Mouse (Mus musculus): Measurements from ENCODE around the gene Taldo1. TPM values are rescaled to one million over a fixed set of nuclear protein-coding genes. Genes with fewer than 3 reads are reported as not detected.

The Taldo1 gene
- polyA plus RNA-seq, 1 experiment from 2014 or later, result 272 TPM

GRCm38 (mm10) chr7:141413809-141414584 lies 22.0 kb downstream of the Taldo1 start, which contains the start of gene Gatd1:
Gene Gatd1, minus strand, starts transcription at chr7:141414136.
- peak within 1 kb of the TSS; percentile 69 for H3K9ac ChIP-seq
- peaks cover 25% of the 10 kb centered on the region for H3K36me3 ChIP-seq
- WGBS, result under 1% methylated on average over 55 of the region's 56 CpGs
- peak within 1 kb of the TSS; percentile 62 for H3K4me3 ChIP-seq
- no peaks in the 10 kb centered on the region for H3K27me3 ChIP-seq
- H3K4me2 ChIP-seq, result peak within 1 kb of the TSS; percentile 79
- H3K27ac ChIP-seq, result peak within 1 kb of the TSS; percentile 83
- peak; percentile 89 for ATAC-seq (ENCODE audit: insufficient number of reproducible peaks, low FRiP score, low TSS enrichment, low read depth)
- H3K4me1 ChIP-seq, result peaks cover 14% of the 10 kb centered on the region
- no peaks in the 10 kb centered on the region for H3K9me3 ChIP-seq

- Histone ChIP-seq H3K4me2 (no peak overlapping the region), H3K36me3 (peaks cover 3% of the 10 kb centered on the region; the same call in 1 of the 2 replicates), H3K9me3 (no peaks in the 10 kb centered on the region), H3K27ac (no peak overlapping the region), H3K4me1 (peaks cover 12% of the 10 kb centered on the region), H3K27me3 (no peaks in the 10 kb centered on the region), H3K4me3 (no peak overlapping the region), H3K9ac (no peak overlapping the region)
- ATAC-seq (ENCODE audit: insufficient number of reproducible peaks, low FRiP score, low TSS enrichment, low read depth), result no peak
- whole genome bisulfite sequencing, result 78% methylated on average over 6 of the region's 6 CpGs
These were observed 24.3 kb downstream of the Taldo1 start for GRCm38 (mm10) chr7:141416144-141416841.

- no peak for ATAC-seq (ENCODE audit: insufficient number of reproducible peaks, low FRiP score, low TSS enrichment, low read depth)
- Histone ChIP-seq H3K4me1 (peaks cover 8% of the 10 kb centered on the region), H3K36me3 (no peaks in the 10 kb centered on the region), H3K4me2 (no peak overlapping the region), H3K9me3 (no peaks in the 10 kb centered on the region), H3K9ac (no peak overlapping the region), H3K27ac (no peak overlapping the region), H3K4me3 (no peak overlapping the region), H3K27me3 (no peaks in the 10 kb centered on the region)
- 74% methylated on average over 8 of the region's 8 CpGs for WGBS
These were observed 26.0 kb downstream of the Taldo1 start for GRCm38 (mm10) chr7:141417731-141418681.

GRCm38 (mm10) chr7:141418970-141419369 lies 27.0 kb downstream of the Taldo1 start:
- H3K4me2 ChIP-seq, result no peak overlapping the region
- no peaks in the 10 kb centered on the region for H3K9me3 ChIP-seq
- no peak overlapping the region for H3K9ac ChIP-seq
- 33% methylated on average over 7 of the region's 7 CpGs for WGBS
- H3K4me1 ChIP-seq, result peaks cover 4% of the 10 kb centered on the region; the same call in 1 of the 2 replicates
- no peaks in the 10 kb centered on the region for H3K36me3 ChIP-seq
- no peak overlapping the region for H3K4me3 ChIP-seq
- ATAC-seq (ENCODE audit: insufficient number of reproducible peaks, low FRiP score, low TSS enrichment, low read depth), result no peak
- no peak overlapping the region for H3K27ac ChIP-seq
- H3K27me3 ChIP-seq, result no peaks in the 10 kb centered on the region

- WGBS, result 80% methylated on average over 9 of the region's 9 CpGs
- H3K9ac ChIP-seq, result no peak overlapping the region
These were observed 28.2 kb downstream of the Taldo1 start for GRCm38 (mm10) chr7:141420030-141420702.

GRCm38 (mm10) chr7:141423811-141424210 lies 31.8 kb downstream of the Taldo1 start:
- no peak for ATAC-seq (ENCODE audit: insufficient number of reproducible peaks, low FRiP score, low TSS enrichment, low read depth)
- no peaks in the 10 kb centered on the region for H3K27me3 ChIP-seq
- no peak overlapping the region for H3K9ac ChIP-seq
- whole genome bisulfite sequencing, result 67% methylated on average over 4 of the region's 4 CpGs
- no peak overlapping the region for H3K27ac ChIP-seq
- no peaks in the 10 kb centered on the region for H3K36me3 ChIP-seq
- H3K4me3 ChIP-seq, result no peak overlapping the region
- no peaks in the 10 kb centered on the region for H3K4me1 ChIP-seq
- H3K4me2 ChIP-seq, result no peak overlapping the region
- no peaks in the 10 kb centered on the region for H3K9me3 ChIP-seq

More at GRCm38 (mm10) chr7:141420030-141420702, 28.2 kb downstream of the Taldo1 start:
- Histone ChIP-seq H3K4me1 (no peaks in the 10 kb centered on the region), H3K27ac (no peak overlapping the region), H3K4me2 (no peak overlapping the region), H3K36me3 (no peaks in the 10 kb centered on the region), H3K9me3 (no peaks in the 10 kb centered on the region), H3K27me3 (no peaks in the 10 kb centered on the region), H3K4me3 (no peak overlapping the region)
- no peak for ATAC-seq (ENCODE audit: insufficient number of reproducible peaks, low FRiP score, low TSS enrichment, low read depth)

GRCm38 (mm10) chr7:141426948-141427730 lies 35.1 kb downstream of the Taldo1 start:
- Histone ChIP-seq H3K27ac (no peak overlapping the region), H3K36me3 (peaks cover 21% of the 10 kb centered on the region), H3K4me3 (no peak overlapping the region), H3K27me3 (no peaks in the 10 kb centered on the region), H3K9ac (no peak overlapping the region), H3K4me1 (peaks cover 11% of the 10 kb centered on the region), H3K9me3 (no peaks in the 10 kb centered on the region), H3K4me2 (no peak overlapping the region)
- no peak for ATAC-seq (ENCODE audit: insufficient number of reproducible peaks, low FRiP score, low TSS enrichment, low read depth)
- WGBS, result 82% methylated on average over 12 of the region's 12 CpGs

GRCm38 (mm10) chr7:141428701-141429100 lies 36.7 kb downstream of the Taldo1 start:
- Histone ChIP-seq H3K36me3 (peaks cover 35% of the 10 kb centered on the region), H3K4me2 (peak overlapping the region; percentile 38), H3K4me3 (peak overlapping the region; percentile 19; the same call in 1 of the 2 replicates), H3K9me3 (no peaks in the 10 kb centered on the region), H3K9ac (no peak overlapping the region), H3K27ac (no peak overlapping the region), H3K27me3 (no peaks in the 10 kb centered on the region), H3K4me1 (peaks cover 26% of the 10 kb centered on the region)
- WGBS, result 53% methylated on average over 5 of the region's 5 CpGs
- ATAC-seq (ENCODE audit: insufficient number of reproducible peaks, low FRiP score, low TSS enrichment, low read depth), result no peak

- ATAC-seq (ENCODE audit: insufficient number of reproducible peaks, low FRiP score, low TSS enrichment, low read depth), result no peak
- Histone ChIP-seq H3K4me1 (peaks cover 32% of the 10 kb centered on the region), H3K9ac (no peak within 1 kb of the TSS), H3K4me2 (peak within 1 kb of the TSS; percentile 38), H3K27me3 (no peaks in the 10 kb centered on the region), H3K9me3 (no peaks in the 10 kb centered on the region), H3K27ac (no peak within 1 kb of the TSS), H3K36me3 (peaks cover 38% of the 10 kb centered on the region), H3K4me3 (peak within 1 kb of the TSS; percentile 19)
- 3% methylated on average over 19 of the region's 19 CpGs for WGBS
These were observed 37.3 kb downstream of the Taldo1 start, which contains the start of gene Cend1 for GRCm38 (mm10) chr7:141429310-141429709. Gene Cend1, minus strand, starts transcription at chr7:141429491.

GRCm38 (mm10) chr7:141429840-141430584 lies 38.0 kb downstream of the Taldo1 start:
- no peak overlapping the region for H3K4me3 ChIP-seq
- H3K36me3 ChIP-seq, result peaks cover 38% of the 10 kb centered on the region
- no peaks in the 10 kb centered on the region for H3K9me3 ChIP-seq
- no peak overlapping the region for H3K4me2 ChIP-seq
- peaks cover 39% of the 10 kb centered on the region for H3K4me1 ChIP-seq
- H3K27ac ChIP-seq, result no peak overlapping the region
- no peak overlapping the region for H3K9ac ChIP-seq
- 62% methylated on average over 9 of the region's 9 CpGs for WGBS
- ATAC-seq (ENCODE audit: insufficient number of reproducible peaks, low FRiP score, low TSS enrichment, low read depth), result no peak
- H3K27me3 ChIP-seq, result no peaks in the 10 kb centered on the region

All from limb, embryonic 15.5 days (tissue).